Mouse (Mus musculus) G1E (cell line): ENCODE measurements around the gene Itih5. TPM values are rescaled to one million over a fixed set of nuclear protein-coding genes. Genes with fewer than 3 reads are reported as not detected.

ENCODE experiments used
- ATAC-seq: 2 replicates; pipeline ENCODE4 v1.8.0; 2016; ENCODE audit warnings: mild to moderate bottlenecking; ENCODE audit not compliant: insufficient number of reproducible peaks, poor library complexity, low FRiP score, severe bottlenecking; ENCODE audit errors: extremely low read depth
- DNase-seq: peaks from one replicate; pipeline ENCODE4 v3.0.0; 2012; ENCODE audit warnings: low spot score
- H3K27me3 ChIP-seq: 2 replicates; pipeline ENCODE4 v1.6.1; 2012; ENCODE audit warnings: mild to moderate bottlenecking, low read length, inconsistent platforms; ENCODE audit not compliant: insufficient read depth
- H3K36me3 ChIP-seq: replicated peaks from 2 replicates; pipeline ENCODE3; 2012; ENCODE audit warnings: mild to moderate bottlenecking, inconsistent platforms
- H3K4me1 ChIP-seq: 2 replicates; pipeline ENCODE4 v1.6.1; 2012; ENCODE audit warnings: low read depth, low read length, inconsistent platforms, mixed read lengths; ENCODE audit not compliant: insufficient read depth
- H3K4me3 ChIP-seq: 2 replicates; pipeline ENCODE4 v1.5.1; 2012; ENCODE audit warnings: low read depth, mild to moderate bottlenecking, inconsistent platforms, low read length, moderate library complexity, mixed read lengths
- H3K9me3 ChIP-seq: replicated peaks from 2 replicates; pipeline ENCODE4 v1.6.1; 2012; ENCODE audit warnings: inconsistent platforms
- CTCF ChIP-seq: IDR thresholded peaks from 2 replicates; pipeline ENCODE4 v1.5.1; 2012; ENCODE audit warnings: low read depth, low read length, inconsistent platforms, mixed read lengths
- GATA1 ChIP-seq: IDR thresholded peaks from 2 replicates; pipeline ENCODE4 v1.6.1; 2012; ENCODE audit warnings: borderline replicate concordance, low read length, inconsistent platforms, mixed read lengths
- GATA2 ChIP-seq: IDR thresholded peaks from 2 replicates; pipeline ENCODE4 v1.6.1; 2012; ENCODE audit warnings: low read depth, low read length, inconsistent platforms, borderline replicate concordance
- POLR2AphosphoS5 ChIP-seq: IDR thresholded peaks from 2 replicates; pipeline ENCODE4 v1.6.1; 2012; ENCODE audit warnings: low read depth, low read length, inconsistent platforms; ENCODE audit not compliant: insufficient replicate concordance
- TAL1 ChIP-seq: conservative IDR thresholded peaks from 2 replicates; pipeline ENCODE4 v1.6.1; 2012; ENCODE audit warnings: low read depth, low read length, inconsistent platforms, mixed read lengths
- polyA plus RNA-seq: library from polyadenylated mRNA; stranded (reverse); fragments of >175 nt; gene quantifications from 2 replicates; pipeline ENCODE4 v1.2.3, GENCODE M21; 2012
- total RNA-seq, 2 experiments: library from RNA; stranded (forward) in 1 of 2; stranded (reverse) in 1 of 2; fragments of 200-1000 nt in 1 of 2; fragments of >200 nt in 1 of 2; fragmentation: Nextera tagmentation in 1 of 2; gene quantifications; 2 replicates each; pipeline ENCODE4 v1.2.3; 2014 to 2017

Itih5 gene
- total and polyA plus RNA-seq, 3 experiments: 0.11 TPM; not detected in 2

DNA sequence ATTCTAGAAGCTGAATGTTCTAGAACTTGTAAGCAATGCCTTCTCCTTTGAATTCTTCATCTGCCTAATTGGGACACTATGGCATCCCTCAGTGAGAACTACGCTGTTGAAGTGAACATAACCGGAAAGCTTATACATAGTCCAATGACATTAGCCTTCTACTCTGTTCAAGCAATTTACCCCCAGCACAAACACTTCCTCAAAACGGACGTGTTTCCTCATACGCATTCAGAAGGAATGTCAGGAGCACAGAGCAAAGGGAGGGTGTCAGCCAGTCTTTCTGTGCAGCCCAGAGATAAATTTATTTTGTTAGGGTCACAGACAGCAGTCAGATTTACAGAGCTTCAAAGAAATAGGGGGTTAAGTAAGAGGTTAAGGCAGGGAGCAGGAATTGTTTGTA is 108.0 kb downstream of the Itih5 start:
- Histone ChIP-seq H3K27me3 (no peaks in the 10 kb centered on the region), H3K9me3 (no peaks in the 10 kb centered on the region), H3K4me3 (no peak overlapping the region), H3K4me1 (no peaks in the 10 kb centered on the region), H3K36me3 (no peaks in the 10 kb centered on the region)
- TF ChIP-seq CTCF (no peak), POLR2AphosphoS5 (no peak), GATA1 (no peak), TAL1 (no peak), GATA2 (no peak)
- ATAC-seq: no peak
- DNase-seq: no peak

DNA sequence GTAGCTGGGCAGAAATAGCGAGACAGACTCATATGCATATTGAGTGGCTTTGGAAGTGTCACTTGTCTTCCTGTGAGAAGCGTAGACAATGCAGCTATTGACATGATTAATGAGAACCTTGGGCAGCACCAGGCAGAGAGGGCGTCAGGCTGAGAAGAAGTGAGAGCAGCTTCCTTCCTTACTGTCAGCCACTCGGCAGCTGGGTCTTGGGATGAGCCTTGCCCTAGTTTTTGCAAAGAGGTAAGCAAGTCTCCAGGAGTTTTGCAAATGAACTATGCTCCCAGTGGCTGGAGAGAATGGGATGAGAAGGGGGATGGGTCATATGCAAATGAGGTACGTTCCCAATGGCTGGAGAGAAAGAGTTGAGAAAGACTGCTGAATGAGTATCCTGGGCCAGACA is 109.4 kb downstream of the Itih5 start:
- TF ChIP-seq GATA2 (no peak), GATA1 (no peak), TAL1 (no peak), CTCF (no peak), POLR2AphosphoS5 (no peak)
- Histone ChIP-seq H3K4me1 (no peaks in the 10 kb centered on the region), H3K4me3 (no peak overlapping the region), H3K27me3 (no peaks in the 10 kb centered on the region), H3K36me3 (no peaks in the 10 kb centered on the region), H3K9me3 (no peaks in the 10 kb centered on the region)
- ATAC-seq (no peak), DNase-seq (no peak)

DNA sequence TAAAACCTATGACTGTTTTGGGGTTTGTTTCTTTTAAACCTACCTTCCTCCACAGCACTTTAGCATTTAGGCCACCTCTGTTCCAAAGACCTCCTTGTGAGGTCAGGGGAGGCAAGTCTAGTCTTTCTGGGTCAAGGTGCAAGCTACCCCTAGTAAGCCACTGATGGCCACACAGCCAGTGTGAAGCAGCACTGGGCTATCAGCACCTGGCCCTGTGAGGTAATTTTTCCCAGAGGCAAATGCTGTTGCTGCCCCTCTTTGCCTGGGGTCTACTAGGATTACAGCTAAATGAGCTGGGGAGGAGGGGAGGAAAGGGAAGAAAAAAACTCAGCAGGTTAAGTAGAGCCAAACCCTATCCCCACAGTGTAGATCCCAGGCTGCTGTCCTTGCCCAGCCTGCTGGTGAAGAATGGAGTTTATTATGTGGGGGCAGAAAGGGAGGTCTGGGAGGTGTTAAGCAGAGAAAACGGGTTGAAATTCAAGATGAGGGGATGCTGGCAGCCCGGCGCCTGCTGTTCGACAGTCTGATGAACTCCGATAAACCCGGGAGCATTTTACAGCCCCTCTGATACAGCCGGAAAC is 110.6 kb downstream of the Itih5 start:
- ATAC-seq (no peak), DNase-seq (no peak)
- no peaks in the 10 kb centered on the region for H3K36me3 ChIP-seq
- H3K27me3 ChIP-seq: no peaks in the 10 kb centered on the region
- H3K4me3 ChIP-seq: no peak overlapping the region
- H3K9me3 ChIP-seq: no peaks in the 10 kb centered on the region
- TF ChIP-seq GATA2: no peak
- no peak for TF ChIP-seq POLR2AphosphoS5
- TF ChIP-seq CTCF: no peak
- TF ChIP-seq TAL1: no peak
- no peak for TF ChIP-seq GATA1
- H3K4me1 ChIP-seq: no peaks in the 10 kb centered on the region

DNA sequence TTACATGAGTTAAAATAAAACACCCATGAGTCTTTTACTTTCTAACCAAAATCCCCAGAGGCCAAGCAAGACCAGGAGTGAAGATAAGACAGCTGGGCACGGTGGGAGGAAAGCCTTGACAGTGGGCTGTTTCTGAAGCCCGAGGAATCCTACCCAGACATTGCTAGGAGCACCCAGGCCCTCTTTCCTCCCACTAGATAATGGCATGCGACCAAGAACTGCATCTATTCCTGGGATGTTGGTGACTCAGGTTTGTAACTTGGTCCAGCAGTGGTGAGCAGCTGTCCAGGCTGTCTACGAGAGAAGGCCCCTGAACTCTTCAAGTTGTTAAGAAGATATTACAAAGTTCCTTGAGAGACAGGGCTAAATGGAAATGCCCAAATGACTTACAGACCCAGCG is 112.5 kb downstream of the Itih5 start:
- H3K4me3 ChIP-seq: no peak overlapping the region
- ATAC-seq (no peak), DNase-seq (no peak)
- H3K9me3 ChIP-seq: no peaks in the 10 kb centered on the region
- no peaks in the 10 kb centered on the region for H3K27me3 ChIP-seq
- no peaks in the 10 kb centered on the region for H3K36me3 ChIP-seq
- no peaks in the 10 kb centered on the region for H3K4me1 ChIP-seq
- TF ChIP-seq GATA1: no peak
- TF ChIP-seq GATA2: no peak
- TF ChIP-seq CTCF: no peak
- no peak for TF ChIP-seq POLR2AphosphoS5
- no peak for TF ChIP-seq TAL1

DNA sequence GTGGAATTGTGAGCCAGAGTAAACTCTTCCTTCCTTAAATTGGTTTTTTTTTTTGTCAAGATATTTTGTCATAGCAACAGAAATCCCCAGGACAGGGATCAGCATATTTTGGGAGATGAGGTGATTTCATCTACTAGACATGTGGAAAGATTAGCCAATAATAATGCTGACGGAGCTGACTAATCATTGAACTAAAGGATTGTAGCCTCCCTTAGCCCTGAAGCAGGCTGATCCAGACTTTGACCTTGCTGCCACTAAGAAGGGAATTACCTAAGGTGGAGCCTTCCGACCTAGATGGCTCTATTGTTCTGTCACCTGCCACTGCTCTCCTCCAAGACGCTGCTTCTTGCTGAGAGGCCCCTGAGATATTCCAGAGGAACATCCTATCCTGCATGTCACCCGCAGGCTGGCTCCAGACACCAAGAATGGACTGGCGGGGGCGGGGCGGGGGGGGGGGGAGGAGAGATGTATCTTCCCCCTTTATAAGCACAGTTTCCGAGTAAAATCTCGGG is 119.3 kb downstream of the Itih5 start:
- TF ChIP-seq POLR2AphosphoS5: no peak
- no peak for TF ChIP-seq GATA2

DNA sequence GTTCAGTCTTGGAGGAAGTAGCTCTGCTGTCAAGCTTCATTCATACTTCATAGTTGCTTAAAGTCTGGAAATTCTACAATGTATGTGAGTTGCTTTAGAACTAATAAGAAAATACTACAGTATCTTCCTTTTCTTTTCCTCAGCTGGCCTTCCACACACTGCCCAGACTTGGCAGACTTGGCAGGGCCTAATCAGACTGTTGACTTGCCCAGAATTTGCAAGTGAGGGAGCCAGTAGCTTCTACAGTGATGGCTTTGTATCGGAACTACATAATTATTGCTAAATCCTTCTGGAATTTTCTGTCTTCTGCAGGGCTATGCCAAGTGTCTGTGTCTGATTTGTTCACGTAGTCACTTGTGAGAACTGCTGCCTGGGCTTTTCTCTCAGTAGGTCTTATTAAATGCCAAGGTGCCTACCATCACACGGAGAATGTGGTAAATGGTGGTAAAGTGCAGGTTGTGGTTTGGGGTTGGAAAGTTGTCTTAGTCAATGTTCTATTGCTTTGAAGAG is 120.2 kb downstream of the Itih5 start:
- no peak for DNase-seq
- no peak for ATAC-seq
- H3K4me3 ChIP-seq: no peak overlapping the region
- no peak for TF ChIP-seq TAL1
- TF ChIP-seq GATA2: no peak
- TF ChIP-seq POLR2AphosphoS5: no peak
- no peak for TF ChIP-seq GATA1
- no peak for TF ChIP-seq CTCF
- H3K4me1 ChIP-seq: no peaks in the 10 kb centered on the region
- no peaks in the 10 kb centered on the region for H3K27me3 ChIP-seq
- no peaks in the 10 kb centered on the region for H3K36me3 ChIP-seq
- H3K9me3 ChIP-seq: no peaks in the 10 kb centered on the region

More for the DNA sequence above, 119.3 kb downstream of the Itih5 start:
- Histone ChIP-seq H3K4me1 (no peaks in the 10 kb centered on the region), H3K27me3 (no peaks in the 10 kb centered on the region), H3K4me3 (no peak overlapping the region), H3K36me3 (no peaks in the 10 kb centered on the region), H3K9me3 (no peaks in the 10 kb centered on the region)
- ATAC-seq (no peak), DNase-seq (no peak)

DNA sequence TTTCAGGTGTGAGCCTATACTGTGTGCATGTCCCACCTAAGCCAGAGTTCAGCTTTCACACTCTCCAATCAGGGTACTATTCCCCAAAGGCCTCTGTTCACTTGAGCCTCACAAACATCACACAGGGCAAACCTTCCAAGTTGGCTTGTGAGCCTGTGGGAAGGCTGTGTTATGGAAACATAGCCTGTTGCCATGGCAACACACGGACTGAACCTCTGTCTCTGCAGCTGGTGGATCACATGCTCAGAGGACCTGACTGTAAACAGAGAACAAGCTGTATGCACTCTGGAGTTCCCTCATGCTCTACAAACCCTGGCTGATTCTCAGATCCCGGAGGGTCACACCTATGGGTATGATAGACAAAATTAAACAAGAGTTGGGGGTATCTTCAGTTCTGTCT is 122.8 kb downstream of the Itih5 start:
- ATAC-seq (no peak), DNase-seq (no peak)
- no peak overlapping the region for H3K4me3 ChIP-seq
- no peaks in the 10 kb centered on the region for H3K27me3 ChIP-seq
- no peaks in the 10 kb centered on the region for H3K4me1 ChIP-seq
- no peak for TF ChIP-seq TAL1
- TF ChIP-seq GATA1: no peak
- no peak for TF ChIP-seq CTCF
- TF ChIP-seq POLR2AphosphoS5: no peak
- no peak for TF ChIP-seq GATA2
- H3K36me3 ChIP-seq: no peaks in the 10 kb centered on the region
- H3K9me3 ChIP-seq: no peaks in the 10 kb centered on the region
